Mouse (Mus musculus) granulocyte monocyte progenitor cell, adult 5-6 weeks (primary cell): ENCODE measurements at regions not wholly inside any gene's neighbourhood (a gene's known extent, or its start where the extent isn't known, plus 50 kb on each side); places are given as distances from the start of the nearest gene placed in this dataset.

Source experiments
- ATAC-seq: replicated peaks from 2 replicates; pipeline ENCODE4 v1.8.0; 2016; ENCODE audit warnings: mild to moderate bottlenecking, moderate TSS enrichment, inconsistent platforms; ENCODE audit not compliant: poor library complexity, severe bottlenecking

DNA sequence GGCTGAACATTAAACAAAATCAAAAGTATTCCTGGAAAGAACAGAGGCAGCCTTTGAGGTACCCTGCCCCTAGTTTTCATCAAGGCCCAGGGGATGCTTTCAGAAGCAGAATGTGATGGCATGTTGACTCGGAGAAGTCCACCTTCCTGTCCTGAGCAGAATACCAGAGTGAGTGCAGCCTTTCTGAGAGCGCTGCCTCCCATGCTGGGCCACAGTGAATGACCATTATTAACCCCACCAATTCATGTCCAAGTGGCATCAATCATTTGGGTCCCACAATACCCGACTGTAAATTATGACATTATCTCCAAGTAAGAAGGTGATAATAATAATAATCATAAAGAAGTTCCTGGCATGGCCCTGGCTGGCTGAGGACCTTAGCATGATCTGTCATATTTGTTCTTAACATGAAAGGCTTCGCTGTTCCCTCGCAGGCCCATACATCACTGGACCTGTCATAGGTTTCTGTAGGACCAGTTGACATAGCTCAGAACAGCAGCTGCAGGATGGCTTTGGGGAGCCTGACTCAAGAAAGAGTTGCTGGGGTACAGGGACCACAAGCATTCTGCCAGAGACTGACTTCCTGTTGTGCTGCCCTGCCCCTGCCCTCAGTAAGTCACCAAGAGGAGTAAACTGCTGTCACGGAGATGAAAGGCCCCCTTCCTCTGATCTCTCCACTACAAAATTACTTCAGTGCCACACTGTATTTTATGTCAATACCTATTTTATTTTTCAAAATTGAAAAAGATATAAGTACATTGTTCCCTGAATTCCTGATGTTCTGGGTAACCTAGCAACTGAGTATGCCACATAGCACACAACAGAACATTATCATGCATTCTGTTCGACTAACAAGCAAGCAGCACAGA is 176.6 kb downstream of the Tmem161b start:
- no peak for ATAC-seq

DNA sequence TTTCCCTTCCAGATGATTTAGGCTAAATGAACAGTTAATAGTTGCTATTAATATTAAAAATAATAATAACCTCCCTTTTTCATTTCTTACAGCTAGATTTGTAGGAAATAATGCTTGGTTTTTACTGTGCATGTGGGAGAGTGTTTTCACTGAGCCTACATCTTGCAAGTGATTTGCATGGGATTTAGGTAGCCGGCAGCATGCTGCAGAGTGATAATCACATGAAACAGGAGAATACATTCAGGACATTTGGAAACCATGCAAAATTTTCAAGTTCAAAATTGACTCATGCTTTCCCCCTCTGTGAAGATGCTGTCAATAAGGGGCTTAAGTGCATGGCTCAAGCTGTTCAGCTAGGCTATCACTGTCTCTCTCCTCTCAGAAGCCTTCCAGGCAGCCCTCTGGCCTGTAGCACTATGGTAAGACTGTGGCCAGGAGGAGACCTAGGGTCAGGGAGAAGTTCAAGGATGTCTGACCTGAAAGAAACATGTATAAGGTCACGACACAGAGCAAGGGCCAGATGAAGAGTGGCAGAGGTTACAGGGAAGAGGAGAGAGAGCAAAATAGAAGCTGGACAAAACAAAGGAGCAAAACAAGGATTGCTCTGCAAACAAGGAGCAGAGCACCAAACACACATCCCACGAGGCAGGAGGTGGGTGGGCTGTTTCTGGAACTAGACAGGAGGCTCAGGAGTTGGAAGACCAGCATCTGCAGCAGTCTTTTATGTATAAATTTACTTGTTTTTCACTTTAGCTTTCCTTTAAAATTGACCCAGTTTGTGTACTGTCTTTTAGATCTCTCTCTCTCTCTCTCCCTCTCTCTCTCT is 177.5 kb downstream of the Tmem161b start:
- no peak for ATAC-seq

DNA sequence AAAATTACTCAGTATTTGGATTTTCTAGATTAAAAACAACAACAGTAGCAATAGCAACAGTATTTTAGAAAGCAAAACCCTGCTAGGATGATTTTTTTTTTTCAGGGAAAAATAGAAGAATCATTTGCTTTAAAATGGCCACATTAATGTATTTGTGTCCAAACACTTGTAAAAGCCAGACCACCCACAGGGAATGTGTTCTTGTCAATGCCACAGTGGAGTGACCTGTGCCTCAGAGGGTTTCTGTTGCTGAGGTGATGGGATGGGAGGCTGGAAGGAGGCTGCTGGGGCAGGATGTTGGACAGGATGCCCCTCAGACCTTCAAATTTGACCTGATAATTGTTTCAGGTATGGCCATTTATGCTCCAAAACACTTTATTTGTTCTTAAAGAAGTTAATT is 178.9 kb downstream of the Tmem161b start:
- ATAC-seq: no peak

DNA sequence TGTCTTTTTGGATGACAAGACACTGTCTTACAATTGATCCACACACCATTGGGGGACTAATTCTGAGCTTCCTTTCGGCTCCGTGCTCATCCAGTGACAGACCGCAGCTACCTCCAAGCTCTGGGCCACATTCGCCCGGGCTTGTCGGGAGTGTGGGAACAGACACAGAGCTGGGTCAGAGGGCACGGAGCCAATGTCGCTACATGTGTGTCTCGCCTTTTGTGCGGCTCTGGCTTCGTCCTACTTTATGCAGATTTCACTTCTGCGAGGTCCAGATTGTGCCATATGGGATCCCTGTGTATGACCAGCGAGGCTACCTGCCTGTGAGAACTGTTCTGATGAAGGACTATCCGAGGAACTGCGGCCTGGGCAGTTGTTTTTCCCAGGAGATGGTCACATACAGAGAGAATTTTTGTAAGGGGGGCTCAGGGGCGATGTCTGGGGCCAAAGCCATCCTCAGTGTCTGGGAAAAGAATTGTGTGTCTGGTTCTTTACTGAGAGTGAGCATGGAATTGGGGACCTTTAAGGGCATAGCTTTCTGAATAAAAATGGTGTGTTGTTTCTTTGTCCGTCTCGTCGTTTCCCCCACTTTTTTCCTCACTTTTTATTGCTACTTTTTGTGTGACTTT is 182.6 kb downstream of the Tmem161b start:
- ATAC-seq: no peak

DNA sequence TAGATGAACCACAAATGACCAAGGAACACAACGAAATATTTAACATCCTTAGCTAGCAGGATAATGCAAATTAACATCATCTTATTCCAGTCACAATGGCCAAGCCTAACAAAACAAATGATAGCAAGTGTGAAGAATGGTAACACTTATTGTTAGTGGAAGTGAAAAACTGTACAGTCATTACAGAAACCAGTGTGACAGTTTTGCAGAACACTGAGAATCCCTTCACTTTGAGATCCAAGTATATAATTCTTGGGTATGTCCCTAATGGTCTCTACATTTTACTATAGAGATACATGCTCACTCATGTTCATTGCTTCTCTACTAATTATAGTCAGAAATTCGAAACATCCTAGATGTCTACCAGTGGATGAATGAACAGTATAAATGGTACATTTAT is 212.3 kb downstream of the Tmem161b start:
- no peak for ATAC-seq

DNA sequence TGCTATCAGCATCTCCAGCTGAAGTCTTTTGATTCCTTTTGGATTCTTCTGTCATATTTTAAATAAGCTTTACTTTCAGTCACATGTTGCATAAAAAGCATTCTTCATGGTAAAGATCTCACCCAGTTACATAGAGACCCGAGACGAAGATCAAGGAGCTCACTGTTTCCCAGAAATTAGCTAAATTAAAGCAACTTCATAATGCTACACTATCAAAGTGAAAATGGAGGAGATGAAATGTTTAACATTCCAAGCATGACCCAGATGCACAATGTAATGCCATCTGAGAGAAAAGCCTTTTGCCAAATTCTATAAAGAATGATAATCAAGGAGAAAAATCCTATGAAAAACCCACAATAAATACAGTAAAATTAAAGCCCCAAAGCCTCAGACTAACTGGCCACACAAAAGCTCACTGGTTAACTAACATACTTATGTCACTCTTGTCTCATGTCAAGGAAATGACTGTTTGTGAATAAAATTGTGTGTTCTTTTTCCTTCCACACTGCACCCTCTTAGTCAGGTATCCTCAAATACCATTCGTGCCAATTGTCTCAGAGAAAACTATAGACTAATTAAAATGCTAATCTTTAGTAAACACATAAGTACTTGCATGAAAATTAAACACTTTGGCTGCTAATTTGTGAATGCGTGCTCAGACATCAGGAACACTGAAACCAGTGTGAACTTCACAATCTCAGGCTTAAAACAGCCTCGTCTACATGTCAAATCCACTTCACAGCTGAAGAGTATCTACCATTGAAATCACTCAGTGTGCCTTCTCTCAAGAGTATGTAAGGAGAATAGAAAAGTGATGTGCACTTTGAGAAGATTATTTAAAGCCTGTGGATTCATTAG is 215.7 kb downstream of the Tmem161b start:
- no peak for ATAC-seq

DNA sequence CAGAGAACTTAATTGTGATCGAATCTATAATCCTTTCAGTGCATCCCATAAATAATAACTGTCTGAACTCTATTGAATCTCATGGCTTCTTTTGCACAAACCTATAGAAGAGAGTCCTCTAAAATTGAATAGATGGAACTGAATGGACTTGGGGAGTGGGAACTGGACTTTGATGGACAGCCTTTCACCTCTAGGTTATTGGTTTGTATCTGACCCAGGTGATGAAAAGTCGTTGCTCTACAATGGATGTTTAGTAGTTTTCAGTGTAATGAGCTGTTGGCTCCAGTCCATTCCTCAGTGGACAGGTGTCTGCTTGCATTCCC is 216.3 kb downstream of the Tmem161b start:
- ATAC-seq: no peak

DNA sequence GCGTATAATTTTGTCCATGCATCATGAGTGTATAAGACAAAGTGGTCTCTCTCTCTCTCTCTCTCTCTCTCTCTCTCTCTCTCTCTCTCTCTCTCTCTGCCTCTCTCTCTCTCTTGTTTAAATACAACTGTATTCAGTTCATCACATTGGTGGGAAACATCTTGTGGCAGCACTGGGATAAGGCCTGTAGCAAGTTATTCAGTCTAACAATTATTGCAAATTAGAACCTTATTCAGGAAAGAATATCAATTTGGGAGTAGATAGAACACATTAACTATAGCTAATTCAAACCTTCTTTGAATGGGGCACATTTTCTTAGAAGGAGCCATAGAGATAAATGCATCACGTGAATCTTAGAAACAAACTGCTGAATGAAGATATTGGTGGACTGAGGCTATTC is 226.4 kb downstream of the Tmem161b start:
- no peak for ATAC-seq

DNA sequence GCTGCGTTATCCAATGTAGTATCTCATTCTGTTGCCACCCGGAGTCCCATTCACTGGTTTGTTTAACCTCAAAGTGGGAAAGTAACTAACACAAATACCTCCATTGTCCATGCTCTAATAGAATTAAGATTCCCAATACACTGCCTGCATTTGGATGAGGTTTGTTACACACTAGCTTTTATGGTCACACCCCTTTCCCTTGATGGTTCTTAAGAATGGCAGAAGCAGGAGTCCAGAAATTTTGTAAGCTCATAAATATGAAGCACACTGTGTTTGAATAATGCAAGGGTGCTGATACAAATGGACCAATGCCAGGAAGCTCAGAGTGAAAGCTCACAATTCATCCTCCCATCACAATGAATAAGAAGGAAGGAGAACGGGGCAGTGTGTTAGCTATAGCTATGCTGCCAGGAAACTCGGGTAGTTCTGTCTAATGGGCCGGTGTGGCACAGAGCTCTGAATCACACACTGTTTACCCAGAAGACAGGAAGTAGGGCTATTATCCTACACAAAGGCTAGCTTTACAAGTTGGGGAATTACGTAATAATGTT is 227.0 kb downstream of the Tmem161b start:
- ATAC-seq: no peak
